Mouse (Mus musculus) urinary bladder, postnatal 36 days (tissue): ENCODE data around the gene Wbp1l.

Source experiments
- DNase-seq, 2 experiments: peaks; one replicate each; pipeline ENCODE4 v3.0.0; 2022; ENCODE audit warnings: low spot score in 2 of 2, mixed read lengths in 1 of 2

The Wbp1l gene

DNA sequence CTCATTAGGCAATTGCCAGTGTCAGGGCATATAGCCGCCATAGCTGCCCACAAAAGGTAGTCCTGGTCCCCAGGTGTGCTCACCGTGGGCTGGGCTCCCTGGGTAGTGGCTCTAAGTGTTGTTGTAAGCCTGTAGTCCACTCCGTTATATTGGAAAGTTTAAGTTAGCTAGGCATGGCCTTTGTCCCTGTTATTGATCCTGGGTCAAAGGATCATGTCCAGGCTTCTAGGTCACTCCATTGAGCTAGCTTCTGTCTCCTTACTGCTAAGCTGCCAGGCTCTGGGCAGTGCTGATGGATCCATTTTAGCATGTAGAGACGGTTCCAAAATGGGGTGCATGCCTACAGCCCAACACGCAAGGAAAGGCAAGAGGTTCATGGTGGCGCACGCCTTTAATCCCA is 59.5 kb downstream of the Wbp1l start:
- no peak for DNase-seq

DNA sequence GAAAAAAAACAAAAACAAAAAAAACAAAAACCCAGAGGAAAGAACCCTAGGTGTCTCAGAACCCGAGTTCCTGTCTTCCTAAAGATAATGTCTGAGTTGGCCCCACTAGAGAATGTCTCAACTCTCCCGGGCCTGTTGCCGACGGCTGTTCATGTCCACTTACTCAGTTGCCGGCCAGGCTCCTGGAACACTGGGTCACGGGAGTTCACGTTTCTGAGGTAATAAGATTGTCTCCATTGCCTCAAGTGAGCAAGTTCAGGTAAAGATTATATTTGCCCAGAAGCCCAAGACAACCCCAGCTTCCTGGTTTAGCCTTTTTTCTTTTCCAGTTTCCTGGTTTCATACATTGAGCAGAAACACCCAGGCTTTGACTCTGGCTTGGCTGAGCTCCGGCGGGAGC is 60.0 kb downstream of the Wbp1l start:
- DNase-seq = no peak

DNA sequence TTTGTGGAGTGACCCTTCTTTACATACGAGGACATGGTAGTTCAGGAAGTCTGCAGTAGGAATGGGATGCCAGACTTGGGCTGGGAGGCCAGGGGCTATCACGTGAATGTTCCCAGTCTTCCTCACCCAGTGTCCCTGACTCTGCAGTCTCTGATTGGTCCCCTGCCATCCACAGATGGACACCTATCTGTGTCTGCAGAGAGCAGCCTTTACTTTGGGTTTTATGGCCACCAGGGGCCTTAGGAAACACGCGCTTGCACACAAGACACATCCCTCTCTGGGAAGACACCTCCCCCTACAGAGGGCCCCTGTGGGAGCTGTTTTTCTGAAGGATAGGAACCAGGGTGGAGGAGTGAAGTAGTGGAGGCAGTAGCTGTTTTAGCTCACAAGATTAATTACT is 62.6 kb downstream of the Wbp1l start:
- no peak for DNase-seq

DNA sequence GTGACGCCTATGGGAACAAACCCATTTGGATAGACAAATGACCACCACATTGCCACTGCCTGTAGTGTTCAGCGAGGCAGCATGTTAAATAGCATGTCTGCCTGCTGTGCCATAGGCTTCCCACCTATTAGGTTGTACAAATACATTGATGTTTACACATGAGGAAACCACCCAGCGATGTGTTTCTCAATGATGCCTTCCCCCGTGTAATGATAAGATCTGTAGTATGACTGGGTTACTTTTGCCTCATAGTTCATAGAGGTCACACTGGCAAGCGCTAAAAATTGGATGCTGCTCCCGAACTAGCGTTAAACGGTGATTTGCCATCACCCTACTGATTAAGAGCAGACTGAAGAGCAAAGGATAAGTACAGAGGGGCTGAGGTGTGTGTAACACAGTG is 63.3 kb downstream of the Wbp1l start:
- DNase-seq = no peak

DNA sequence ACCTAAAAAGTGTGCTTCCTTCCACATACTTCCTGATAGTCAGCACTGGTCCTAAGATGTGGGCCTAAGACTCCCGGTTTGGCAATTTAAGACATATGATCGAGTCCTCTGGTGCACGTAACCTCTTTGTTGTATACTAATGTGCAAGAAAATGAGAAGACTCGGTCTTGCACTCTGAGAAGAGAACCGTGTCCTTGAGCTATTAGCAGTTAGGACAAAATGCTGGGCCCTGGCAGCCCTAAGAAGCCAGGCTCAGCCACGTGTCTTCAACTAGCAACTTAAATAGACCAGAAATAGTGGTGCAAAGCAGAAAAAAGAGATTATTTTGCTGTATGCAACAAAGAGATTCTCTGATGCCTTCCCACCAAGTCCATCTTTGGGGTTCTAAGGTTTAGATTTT is 63.9 kb downstream of the Wbp1l start:
- DNase-seq = no peak

DNA sequence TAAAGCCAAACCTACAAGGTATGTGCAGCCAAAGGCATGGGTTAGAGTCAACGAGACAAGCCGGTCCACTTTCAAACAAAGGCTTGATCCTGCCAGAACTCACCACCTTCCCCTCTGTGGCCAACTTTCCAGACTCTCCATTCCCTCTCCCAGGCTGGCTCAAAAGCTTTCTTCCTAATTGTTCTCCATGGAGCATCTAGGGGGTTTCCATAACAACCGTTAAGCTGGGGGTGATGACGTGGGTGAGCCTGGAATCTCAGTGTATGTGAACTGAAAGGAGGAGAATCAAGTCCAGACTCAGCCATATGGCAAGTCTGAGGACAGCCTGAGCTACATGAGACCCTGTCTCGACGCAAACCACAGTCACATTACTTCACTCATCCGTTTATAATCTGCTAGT is 66.6 kb downstream of the Wbp1l start:
- no peak for DNase-seq

DNA sequence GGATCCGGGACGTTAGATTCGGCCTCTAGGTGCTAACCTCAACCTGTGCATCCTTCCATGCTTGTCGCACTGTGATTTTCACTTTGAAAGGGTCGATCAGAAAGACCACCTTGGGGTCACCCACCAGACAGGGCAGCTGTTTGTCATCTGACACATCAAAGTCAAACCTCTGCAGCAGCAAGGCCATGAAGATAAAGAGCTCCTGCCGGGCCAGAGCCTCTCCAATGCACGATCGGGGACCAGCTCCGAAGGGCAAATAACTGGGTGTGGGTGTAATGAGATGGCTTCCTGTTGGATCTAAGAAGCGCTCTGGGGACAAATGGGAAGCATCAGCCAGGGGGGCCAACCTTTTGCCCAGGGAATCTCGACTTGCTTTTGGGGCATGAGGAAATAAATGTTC is 68.4 kb downstream of the Wbp1l start:
- DNase-seq = no peak

DNA sequence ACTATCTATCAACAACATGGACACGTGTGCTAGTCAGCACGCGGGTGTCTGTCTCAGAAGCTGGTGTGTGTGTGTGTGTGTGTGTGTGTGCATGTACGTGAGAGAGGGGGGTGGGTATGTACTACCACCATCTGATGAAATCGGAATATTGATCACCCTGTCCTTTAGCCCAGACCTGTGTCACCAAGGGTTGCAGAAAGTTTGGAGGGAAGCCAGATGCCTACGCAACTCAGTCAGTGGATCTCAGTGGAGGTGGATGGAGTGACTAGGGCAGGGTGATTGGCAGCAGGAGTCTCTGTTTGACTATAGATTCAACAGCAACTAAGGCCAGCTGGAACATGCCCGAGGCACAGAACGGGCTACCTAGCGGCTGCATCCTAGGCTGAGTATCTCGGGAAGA is 69.4 kb downstream of the Wbp1l start:
- no peak for DNase-seq

DNA sequence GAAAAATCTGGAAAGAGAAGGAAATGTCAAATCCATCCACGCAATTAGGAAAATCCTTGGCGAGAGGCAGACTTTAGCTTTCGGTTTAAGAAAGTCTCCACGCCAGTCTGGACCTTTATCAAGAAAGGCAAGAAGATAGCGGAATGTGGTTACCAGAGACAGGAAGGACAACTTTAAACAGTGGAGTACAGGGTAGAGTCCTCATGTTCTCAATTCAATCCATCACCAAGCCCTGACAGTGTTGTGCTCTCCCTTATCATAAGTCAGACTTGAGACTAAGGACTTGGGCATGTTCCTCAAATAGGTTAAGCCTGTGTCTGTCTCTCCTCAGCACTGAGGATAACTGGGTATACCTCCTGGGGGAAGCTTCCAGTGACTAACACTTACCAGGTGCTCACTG is 70.9 kb downstream of the Wbp1l start:
- DNase-seq = no peak

DNA sequence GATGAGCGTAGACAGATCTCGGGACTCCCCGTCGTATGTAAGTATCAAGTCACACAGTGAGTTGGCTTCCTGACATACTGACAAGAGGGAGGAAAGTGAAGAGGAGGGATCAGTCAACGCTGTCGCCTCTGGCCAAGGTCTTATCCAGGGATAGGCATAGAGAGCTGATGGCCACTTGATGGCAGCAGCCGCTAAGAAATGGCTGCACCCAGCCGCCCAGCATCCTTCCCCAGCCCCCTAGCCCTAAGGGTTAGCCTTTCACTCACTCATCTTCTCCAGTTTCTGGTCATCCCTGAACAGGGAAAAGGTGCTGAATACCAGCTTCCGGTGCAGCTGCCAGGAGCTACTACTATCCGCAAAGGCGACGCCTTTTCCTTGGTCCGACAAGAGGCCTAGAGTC is 71.8 kb downstream of the Wbp1l start:
- DNase-seq = peak in 1 of 2 experiments; percentile 53

DNA sequence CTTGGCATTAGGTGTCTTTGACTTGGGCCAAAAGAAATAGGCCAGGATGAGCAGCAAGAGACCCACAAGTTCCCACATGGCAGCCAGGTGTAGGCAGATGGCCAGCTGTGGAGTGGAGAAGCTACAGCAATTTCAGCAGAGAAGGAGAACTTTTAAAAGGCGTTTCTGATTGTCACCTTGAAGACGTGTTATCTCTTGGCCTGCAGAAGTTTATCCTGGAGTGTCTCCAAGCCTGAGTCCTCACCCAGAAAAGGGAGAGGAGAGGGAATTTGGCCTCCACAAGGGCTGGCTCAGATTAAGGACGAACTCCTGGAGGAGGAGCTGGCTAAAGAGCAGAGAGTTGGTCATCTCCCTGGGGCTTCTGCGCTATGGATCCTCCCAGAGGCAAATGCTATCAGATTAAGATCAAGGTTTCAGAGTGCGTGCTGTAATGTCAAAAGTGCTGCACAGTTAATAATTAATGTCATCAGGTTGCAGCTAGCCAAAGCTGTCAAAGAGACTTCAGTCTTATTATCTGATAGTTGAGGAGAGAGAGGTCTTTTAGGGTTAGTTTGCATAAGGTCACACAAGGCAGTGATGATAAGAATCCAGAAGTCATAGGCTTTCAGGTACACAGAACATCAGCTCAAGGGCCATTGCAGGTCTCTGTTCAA is 74.0 kb downstream of the Wbp1l start, which contains the start of gene Cyp17a1:
TSS of gene Cyp17a1 (minus strand) at position 407 of the 653 bp plus-strand sequence.
- DNase-seq = no peak

DNA sequence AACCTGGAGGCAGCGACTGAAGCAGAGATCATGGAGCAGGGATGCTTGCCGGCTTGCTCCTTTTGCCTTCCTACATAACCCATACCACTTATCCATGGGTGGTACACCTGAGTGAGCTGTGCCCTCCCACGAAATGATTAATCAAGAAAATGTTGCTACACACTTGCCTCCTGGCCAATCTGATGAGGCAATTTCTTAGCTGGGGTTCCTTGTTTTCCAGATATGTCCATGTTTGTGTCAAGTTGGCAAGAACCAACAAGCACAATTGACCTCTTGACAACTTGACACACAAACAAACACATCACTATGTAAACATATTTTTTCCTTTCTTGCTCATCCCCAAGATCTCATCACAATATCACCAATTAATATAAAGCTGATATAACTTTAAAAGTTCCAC is 76.8 kb downstream of the Wbp1l start:
- DNase-seq = no peak

DNA sequence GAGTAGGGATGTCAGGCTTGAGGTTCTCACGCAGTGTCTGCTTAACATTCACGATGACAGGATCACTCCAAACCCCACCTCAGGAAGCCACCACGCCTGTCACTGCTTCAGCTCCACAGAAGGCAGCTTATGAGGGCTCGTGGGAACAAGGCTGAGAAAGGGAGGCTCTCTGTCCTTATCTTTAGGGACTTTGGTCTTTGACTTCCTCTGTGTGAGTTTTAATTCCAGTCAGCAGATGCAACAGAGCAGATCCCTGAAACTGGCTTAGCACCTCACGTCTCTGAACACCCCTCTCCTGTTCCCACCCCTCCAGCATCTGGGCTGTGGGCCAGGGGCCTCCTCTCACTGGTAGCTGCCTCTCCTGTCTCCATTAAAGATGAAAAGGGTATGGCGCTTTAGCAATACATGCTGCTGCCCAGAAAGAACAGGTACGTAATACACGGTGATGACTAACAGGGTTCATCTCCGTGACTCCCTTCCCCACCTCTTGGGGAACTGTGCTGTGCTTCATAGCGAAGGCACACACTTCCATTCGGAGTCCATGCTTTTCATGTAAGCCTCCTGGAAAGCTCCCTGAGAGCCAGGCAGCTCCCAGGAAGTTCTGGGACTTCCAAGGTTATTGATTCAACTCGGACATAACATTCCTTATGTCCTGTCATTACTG is 81.0 kb downstream of the Wbp1l start:
- no peak for DNase-seq

DNA sequence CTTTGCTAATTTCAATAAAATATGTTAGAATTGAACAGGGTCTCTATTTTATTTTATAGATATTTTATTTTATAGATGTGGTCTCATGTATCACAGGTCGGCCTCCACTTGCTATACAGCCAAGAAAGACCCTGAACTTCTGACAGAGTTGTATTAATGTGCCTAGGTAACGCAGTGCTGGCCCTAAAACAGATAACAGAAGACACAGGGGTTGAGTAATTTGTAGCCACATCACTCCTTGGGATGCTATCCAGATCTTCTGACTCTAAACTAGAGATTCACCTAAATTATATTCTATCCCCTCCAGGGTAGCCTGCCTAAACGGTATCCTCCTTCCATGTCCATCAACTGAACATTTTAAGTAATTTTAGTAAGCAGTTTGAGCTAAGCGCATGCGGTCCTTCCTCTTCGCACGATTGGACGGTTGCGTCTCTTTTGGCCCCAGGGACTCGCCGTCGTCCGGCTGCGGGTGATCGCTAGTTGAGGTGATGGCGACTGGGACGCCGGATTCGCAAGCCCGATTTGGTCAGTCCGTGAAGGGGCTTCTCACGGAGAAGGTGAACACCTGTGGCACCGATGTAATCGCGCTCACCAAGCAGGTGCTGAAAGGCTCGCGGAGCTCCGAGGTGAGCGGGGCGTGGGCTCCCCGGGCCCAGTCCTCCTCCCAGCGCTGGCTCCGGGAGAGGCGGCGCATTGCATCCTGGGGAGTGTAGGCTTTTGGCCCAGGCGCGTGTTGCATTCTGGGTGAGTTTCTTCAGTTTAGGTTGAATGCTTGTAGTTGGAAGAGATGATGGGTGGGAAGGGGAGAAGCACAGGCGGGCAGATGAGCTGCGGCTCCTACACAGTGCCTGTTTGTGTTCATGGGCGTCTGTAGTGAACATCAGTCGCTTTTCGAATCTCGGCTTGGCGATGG is 90.8 kb downstream of the Wbp1l start, which contains the start of gene Borcs7:
TSS of gene Borcs7 (plus strand) at position 447 of the 913 bp plus-strand sequence.
- peak; percentile 86 to 87 for DNase-seq

DNA sequence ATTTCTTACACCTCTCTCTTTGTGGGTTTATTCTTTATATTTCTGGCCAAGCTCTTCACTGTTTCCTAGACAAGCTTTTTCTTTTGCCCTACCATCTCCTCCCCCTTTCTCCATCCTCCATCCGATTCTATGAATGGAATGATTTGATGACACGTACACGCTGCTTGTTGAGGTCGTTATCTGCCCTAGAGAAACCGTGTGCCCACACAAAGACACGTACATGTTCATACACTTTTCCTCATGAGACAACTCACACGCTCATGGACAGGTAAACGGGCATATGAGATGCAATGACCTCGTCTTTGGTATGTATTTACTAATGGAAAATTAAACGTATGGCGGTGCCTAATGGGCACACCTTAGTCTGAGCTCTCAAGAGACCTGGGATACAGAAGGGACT is 91.5 kb downstream of the Wbp1l start:
- DNase-seq = no peak

DNA sequence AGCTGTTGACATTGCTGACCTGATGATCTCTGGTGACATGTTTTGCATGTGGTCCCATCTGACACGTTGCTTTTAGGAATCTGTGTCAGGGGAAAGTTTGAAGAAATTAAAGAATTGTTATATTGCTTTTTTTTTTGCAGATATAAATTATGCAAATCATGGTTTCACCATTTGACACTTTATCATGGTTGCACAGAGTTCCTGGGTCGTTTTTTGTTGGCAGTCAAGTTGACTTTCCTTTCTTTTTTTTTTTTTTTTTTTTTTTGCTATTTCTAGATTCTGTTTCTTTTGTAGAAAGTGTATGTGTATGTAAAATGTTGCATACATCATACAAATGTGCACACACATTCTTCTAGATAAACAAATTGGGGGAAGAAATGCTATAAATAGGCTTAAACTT is 92.2 kb downstream of the Wbp1l start:
- no peak for DNase-seq

DNA sequence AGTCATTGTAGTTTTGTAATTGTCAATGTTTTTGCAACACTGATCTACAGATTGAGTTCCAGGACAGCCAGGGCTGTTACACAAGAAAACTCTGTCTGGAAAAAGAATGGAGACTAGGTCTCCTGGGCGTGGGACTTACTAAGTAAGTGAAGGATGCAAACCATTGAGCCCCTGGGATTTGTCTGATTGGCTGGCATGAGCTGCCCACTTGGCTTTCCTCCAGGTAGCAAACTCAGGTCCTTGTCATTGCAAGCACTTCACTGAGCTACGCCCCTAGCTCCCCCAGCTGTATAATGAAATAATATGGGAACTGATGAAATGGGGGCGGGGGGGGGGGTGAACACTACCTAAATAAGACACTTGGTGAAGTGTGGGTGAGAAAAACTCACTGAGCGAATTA is 94.3 kb downstream of the Wbp1l start:
- peak in 1 of 2 experiments; percentile 37 for DNase-seq

DNA sequence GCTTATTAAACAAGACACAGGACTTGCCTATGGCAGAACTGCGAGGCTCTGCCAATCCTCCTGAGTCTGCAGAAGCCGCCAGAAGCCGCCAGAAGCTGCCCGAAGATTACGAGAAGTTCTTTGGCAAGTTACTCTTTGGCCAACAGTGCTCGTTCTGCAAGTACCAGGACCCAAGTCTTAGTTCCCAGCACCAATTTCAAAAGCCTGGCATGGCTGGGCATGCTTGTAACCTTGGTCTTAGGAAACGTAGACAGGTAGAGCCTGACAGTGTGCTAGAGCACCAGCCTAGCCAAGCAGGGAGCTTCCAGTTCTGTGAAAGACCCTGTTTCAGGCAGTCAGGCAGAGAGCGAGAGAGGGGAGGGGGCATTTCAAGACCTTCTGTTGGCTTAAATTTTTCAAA is 97.6 kb downstream of the Wbp1l start:
- no peak for DNase-seq

DNA sequence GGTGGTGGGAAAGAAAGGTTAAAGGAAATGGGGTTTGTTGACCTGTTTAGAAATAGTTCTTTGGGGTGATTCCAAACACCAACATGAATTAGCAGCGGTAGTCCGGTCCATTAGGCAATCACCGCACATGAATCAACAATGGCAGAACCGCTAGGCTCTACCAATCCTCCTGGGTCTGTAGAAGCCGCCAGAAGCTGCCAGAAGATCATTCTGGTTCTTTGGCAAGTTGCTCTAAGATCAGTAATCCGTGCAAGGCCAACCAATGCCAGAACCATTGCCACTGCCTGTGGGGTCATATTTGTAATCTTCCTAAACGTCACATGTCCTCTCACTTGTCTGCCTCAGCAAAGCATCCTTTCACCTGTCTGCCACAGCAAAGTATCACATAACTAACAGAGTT is 98.1 kb downstream of the Wbp1l start:
- no peak for DNase-seq

DNA sequence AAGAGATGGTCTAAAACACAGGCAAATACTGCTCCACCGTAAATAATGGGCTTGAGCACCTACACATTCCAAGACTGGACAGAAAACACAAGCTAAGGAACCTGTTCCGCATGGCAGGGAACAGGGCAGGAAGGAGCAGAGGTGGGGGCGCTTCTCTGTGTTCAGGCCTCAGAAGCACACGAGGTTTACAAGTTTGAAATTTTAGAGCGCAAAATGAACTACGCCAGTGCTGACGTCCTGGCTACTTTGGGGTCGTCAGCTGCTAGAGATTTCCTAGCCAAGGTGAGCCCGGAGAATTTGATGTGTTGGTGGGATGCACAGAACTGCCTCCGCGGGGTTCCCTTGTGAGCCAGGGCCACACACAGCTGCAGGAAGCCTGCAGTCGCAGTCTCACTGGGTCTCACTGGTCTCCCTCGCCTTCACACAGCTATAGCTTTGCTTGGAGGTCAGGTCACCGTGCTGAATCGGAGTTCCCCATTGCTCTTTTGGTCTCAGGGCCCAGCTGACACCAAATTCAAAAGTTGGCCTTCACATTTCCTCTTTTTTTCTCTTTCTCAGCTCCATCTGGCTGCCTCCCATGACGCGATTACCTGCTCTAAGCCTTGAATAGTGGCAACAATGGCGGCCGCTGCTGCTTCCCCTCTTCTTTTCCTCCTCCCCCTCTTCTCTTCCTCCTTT is 99.1 kb downstream of the Wbp1l start:
- no peak for DNase-seq

DNA sequence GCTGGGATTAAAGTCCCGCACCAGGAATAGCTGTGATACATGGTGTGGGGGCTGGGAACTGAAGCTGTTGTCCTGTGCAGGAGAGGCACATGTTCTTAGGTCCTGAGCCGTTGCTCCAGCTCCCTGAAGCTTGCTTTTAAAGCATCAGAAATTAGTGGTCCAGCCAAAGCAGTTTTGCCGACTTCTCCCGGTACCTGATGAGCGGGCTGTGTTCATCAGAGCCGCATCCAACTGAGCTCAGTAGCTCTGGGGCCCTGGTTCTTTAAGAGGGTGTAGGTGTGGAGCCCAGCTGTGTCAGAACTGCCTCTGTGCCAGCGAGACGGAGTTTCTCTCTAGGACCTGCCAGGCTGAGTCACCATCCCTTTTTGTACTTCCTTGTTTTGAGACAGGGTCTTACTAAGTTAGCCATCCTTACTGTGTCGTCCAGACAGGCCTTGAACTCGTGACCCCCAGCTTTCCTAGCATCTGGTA is 100.2 kb downstream of the Wbp1l start:
- DNase-seq = no peak

DNA sequence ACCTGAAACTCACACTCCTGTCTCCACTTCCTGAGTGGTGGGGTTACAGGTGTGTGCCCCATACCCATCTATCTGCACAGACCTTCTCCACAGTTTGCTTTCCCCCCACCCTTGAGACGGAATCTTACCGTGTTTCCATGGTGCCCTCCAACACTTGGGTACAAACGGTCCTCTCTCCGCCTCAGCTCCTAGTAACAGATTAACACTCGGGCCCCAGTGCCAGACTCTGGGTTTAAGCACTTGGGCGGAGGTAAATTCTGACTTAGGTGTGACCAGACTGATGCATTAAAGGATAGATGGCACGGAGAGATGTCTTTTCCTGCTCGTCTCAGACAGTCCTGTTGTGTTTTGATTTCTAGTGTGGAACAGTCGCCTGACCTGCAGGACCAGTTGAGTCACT is 102.3 kb downstream of the Wbp1l start:
- DNase-seq = no peak
